Mouse (Mus musculus) megakaryocyte progenitor cell, adult 5-6 weeks (primary cell): ENCODE data around the gene Hdac4. TPM values are rescaled to one million over a fixed set of nuclear protein-coding genes. Genes with fewer than 3 reads are reported as not detected.

Source experiments
- ATAC-seq: replicated peaks from 2 replicates; pipeline ENCODE4 v1.8.0; 2016; ENCODE audit warnings: mild to moderate bottlenecking, moderate TSS enrichment, inconsistent platforms; ENCODE audit not compliant: poor library complexity
- total RNA-seq, 2 experiments: library from RNA; stranded (forward) in 1 of 2; stranded (reverse) in 1 of 2; fragments of 157-497, 149-512 nt in 1 of 2; fragments of 200-1000 nt in 1 of 2; gene quantifications; 2 replicates each; pipeline versions ENCODE4 v1.2.3 to v1.2.4; 2015 to 2017

The Hdac4 gene
- total RNA-seq, 2 experiments from 2014 or later = 8.4 to 22.6 TPM

GRCm38 (mm10) chr1:92179070-92179469 lies 16.4 kb downstream of the Hdac4 start:
- no peak for ATAC-seq

DNA sequence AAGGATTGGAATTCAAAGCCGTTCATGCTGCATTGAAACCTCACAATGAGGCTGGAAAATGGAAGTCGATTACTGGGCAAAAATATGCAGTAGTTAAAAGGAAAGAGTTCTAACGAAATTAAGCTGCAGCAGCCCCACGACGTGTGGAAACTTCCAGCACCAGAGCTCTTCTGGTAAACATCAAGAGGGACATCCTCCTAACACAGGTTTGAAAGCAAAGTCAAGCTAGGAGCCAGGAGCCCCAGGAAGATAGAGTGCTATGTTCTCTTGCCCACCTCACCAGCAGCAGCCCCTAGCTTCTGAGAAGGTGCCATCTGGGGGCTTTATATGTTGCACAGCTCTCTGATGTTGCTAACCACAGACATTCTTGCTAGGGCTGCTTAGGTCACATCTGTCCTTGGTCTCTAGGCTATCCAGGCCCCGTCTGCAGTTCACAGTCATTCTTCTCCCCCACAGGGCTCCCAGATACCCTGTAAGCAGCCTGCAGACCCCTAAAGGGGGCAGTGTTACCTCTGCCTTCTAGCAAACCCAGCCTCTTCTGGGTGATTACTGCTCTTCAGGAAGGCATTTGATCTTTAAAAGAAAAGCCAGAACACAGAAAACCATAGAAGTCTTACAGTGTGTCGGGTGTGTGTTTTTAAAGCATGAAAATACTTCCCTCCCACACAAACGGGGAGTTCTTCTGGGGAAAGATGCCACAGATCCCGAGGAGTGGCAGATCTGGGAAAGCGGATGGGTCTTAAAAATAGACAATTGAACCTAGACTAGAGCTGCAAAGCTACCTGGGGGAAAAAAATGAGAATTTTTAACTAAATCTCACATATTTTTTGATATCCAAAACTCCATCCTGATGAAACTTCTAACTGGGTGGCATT lies 17.2 kb downstream of the Hdac4 start:
- ATAC-seq = no peak

DNA sequence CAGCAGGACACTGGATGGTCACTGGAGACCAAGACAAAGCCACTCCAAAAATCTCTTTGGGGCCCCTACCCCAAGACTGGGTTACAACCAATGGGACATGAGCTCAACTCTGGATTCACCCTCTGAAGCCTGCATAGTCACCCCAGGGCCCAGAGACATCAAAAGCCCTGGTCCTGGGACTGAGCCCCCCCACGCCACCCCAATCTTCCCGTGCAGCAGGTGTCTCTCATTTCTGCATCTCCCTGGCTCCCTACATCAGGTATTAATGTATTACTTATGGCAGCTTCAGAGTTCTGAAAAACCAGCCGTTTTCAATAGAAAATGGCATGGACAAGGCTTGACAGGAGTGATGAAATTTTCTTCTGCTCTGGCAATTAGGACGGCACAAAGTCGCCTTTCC lies 17.9 kb downstream of the Hdac4 start:
- no peak for ATAC-seq

DNA sequence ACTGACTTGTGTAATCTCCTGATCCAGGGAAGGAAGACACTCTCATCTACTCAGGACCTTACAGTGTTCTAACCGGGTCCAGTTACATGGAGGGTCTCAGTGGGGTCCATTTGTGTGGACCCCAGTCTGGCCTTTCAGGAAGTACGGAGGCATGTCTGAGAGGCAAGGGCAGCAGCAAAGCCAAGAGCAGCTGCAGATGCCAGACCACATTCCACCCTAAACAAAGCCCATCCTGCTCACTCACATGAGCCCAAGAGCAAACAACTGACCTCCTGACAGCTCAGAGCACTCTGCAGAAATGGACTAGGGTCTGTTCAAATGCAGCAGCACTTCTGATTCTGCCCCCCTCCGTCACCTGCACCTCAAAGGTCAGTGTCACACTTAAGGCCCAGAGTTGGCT lies 18.3 kb downstream of the Hdac4 start:
- no peak for ATAC-seq

GRCm38 (mm10) chr1:92175266-92175665 lies 20.2 kb downstream of the Hdac4 start:
- ATAC-seq = no peak

DNA sequence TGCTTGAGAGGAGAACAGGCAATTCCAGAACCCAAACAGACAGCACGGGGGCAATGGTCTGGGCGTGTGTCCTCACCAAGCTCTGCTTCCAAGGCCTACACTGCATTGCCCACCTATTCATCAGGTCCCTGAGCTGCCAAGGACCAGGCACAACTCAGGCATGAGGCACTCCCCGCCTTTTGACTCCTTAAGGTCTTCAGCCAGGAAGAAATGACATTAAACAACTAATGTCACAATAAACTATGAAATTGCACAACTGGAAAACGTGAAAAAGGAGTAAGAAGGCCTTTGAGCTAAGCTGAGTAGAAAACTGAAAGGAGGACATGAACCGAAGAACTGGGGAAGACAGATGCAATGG lies 20.6 kb downstream of the Hdac4 start:
- no peak for ATAC-seq

DNA sequence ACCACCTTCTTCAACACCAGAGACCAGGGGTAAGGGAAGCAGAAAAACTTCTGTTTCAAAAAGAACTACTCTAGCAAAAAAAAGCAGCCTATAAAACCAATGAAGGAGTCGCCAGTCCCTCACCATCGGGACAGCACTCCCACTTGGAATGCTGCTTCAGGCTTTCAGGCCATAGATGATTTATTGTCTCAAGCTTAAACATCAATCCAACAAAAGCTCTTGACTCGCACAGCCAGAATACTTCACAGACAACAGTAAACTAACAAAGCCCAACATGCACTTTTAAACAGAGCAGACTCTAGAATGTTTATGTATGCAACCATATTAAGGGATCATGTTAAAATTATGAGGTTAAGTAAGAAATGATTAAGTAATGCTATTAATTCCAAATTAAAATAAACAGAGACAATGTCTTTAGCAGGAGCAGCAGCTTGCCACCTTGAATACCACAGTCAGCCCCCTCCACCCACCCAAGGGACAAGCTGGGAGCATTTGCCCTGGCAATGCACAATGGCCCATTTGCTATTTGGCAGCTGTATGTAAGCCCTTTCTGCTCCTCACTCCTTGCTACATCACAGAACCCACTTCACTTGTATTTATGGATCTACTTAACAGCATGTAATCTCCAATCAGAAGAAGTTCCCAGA lies 21.1 kb downstream of the Hdac4 start:
- no peak for ATAC-seq

GRCm38 (mm10) chr1:92170616-92171235 lies 24.8 kb downstream of the Hdac4 start:
- no peak for ATAC-seq

- ATAC-seq = no peak
These were observed 25.8 kb downstream of the Hdac4 start for GRCm38 (mm10) chr1:92169776-92170055.

- ATAC-seq = no peak
These were observed 26.4 kb downstream of the Hdac4 start for GRCm38 (mm10) chr1:92168900-92169775.

- no peak for ATAC-seq
These were observed 31.6 kb downstream of the Hdac4 start for GRCm38 (mm10) chr1:92163932-92164331.

- ATAC-seq = no peak
These were observed 35.7 kb downstream of the Hdac4 start for GRCm38 (mm10) chr1:92159804-92160203.

GRCm38 (mm10) chr1:92150201-92150600 lies 45.3 kb downstream of the Hdac4 start:
- no peak for ATAC-seq

DNA sequence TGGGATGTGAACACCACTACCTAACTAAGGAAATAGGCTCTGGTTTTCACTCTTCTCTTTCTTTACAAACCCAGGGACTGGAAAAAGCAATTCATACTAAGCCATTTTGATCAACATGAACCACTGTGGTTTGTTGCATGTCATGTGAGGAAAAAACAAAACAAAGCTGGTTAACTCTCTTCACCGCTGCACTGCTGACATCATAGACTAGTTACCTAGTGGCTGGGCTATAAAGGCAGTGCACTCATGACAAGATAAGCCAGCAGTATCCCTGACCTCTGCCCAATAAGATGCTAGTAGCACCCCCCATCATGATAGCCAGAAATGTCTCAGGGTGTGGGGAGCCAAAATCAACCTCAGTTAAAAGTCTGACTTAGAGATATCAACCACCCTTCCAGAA lies 47.0 kb downstream of the Hdac4 start:
- ATAC-seq = no peak

DNA sequence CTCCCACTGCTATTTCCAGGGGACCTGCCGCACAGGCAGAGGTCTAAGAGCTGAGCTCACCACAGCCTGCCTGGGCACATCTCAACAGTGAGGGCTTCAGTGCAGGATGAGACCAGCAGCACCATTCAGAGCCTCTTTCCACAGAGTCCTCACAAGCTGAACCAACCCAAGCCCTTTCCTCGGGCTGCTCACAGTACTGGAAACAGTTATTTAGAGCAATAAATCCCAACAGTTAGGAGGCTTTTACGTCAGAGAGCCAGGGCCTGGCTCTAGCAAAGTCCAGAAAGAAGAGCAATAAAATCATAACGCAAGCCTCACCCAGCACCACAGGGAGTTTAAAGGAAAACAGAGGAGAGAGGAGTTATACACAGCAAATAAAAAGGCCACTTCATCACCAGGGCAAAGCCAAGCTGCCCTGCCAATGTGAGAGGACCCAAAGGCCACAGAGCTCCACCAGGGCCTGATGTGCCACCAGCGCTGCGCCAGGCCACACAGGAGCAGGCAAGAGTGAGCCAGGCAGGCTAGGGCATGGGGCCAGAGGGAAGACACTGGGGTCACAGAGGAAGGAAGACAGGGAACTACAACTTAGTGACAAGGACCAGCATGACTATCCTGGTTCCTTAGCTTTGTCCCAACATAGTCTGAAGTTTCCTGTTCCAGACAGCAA lies 50.5 kb downstream of the Hdac4 start:
- ATAC-seq = no peak

GRCm38 (mm10) chr1:92143331-92143895 lies 52.1 kb downstream of the Hdac4 start:
- ATAC-seq = no peak

GRCm38 (mm10) chr1:92142793-92143192 lies 52.7 kb downstream of the Hdac4 start:
- ATAC-seq = no peak

- no peak for ATAC-seq
These were observed 56.5 kb downstream of the Hdac4 start for GRCm38 (mm10) chr1:92139001-92139400.

GRCm38 (mm10) chr1:92137136-92137848 lies 58.2 kb downstream of the Hdac4 start:
- ATAC-seq = no peak

DNA sequence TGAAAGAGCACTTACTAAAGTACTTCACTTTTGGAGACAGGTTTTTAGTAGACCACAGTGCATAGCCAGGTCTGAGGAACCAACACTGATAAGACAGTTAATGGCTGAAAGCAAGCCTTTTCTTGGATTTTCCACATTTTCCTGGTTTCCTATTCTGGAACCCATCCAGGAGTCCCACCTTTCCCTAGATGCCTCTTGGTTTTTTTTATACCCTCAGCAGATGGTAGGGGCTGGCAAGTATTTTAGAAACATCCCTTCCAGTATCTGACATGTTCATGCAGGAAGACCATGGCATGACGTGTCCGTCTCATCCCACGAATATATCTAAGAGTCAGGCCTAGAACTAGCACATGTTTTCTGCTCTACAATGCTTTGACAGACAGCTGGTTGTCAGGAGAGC lies 59.1 kb downstream of the Hdac4 start:
- ATAC-seq = no peak
